Mouse (Mus musculus) heart, adult 2 months (tissue): ENCODE results near the gene Rad51d. TPM values are rescaled to one million over a fixed set of nuclear protein-coding genes. Genes with fewer than 3 reads are reported as not detected.
A peak's percentile ranks its signal among the peaks of the same experiment; 100 is the strongest.
"Not testable (repeated sequence)": the region's sequence is repeated elsewhere in the genome, so short reads cannot be mapped to it uniquely, and the experiment has no call there.

Experiments used
- DNase-seq, 2 experiments: peaks; one replicate each; pipeline ENCODE4 v3.0.0; 2021
- H3K27ac ChIP-seq: fragments of 200-600 bp; 2 replicates; pipeline ENCODE4 v1.8.1; 2022
- H3K27me3 ChIP-seq: fragments of 200-500 bp; 2 replicates; pipeline ENCODE4 v1.6.1; 2012; ENCODE audit warnings: mild to moderate bottlenecking, low read length, inconsistent platforms, mixed read lengths; ENCODE audit not compliant: control insufficient read depth, insufficient read depth
- H3K36me3 ChIP-seq: fragments of 200-500 bp; 2 replicates; pipeline ENCODE4 v1.6.1; 2012; ENCODE audit warnings: low read length, inconsistent platforms; ENCODE audit not compliant: control insufficient read depth, insufficient read depth
- H3K4me1 ChIP-seq: fragments of 200-500 bp; 2 replicates; pipeline ENCODE4 v1.6.1; 2011; ENCODE audit warnings: low read length; ENCODE audit not compliant: control insufficient read depth, insufficient read depth
- H3K4me3 ChIP-seq: fragments of 200-600 bp; 2 replicates; pipeline ENCODE4 v1.8.1; 2022
- H3K79me2 ChIP-seq: fragments of 200-500 bp; replicated peaks from 2 replicates; pipeline ENCODE4 v1.6.1; 2012; ENCODE audit warnings: mild to moderate bottlenecking, inconsistent platforms, low read length, moderate library complexity, mixed read lengths; ENCODE audit not compliant: control insufficient read depth, insufficient read depth
- H3K9ac ChIP-seq: fragments of 200-500 bp; 2 replicates; pipeline ENCODE4 v1.6.1; 2012; ENCODE audit warnings: low read depth, mild to moderate bottlenecking, control low read depth, inconsistent platforms, low read length, mixed read lengths
- CTCF ChIP-seq: fragments of 200-600 bp; IDR thresholded peaks from 2 replicates; pipeline ENCODE4 v1.8.1; 2022; ENCODE audit warnings: antibody characterized with exemption, mild to moderate bottlenecking, moderate library complexity
- EP300 ChIP-seq: fragments of 200-500 bp; IDR thresholded peaks from 2 replicates; pipeline ENCODE4 v1.6.1; 2011; ENCODE audit warnings: low read depth, low read length, control low read depth; ENCODE audit not compliant: insufficient read depth
- POLR2A ChIP-seq: fragments of 200-500 bp; IDR thresholded peaks from 2 replicates; pipeline ENCODE4 v1.6.1; 2011; ENCODE audit warnings: mild to moderate bottlenecking, low read depth, low read length, control low read depth; ENCODE audit not compliant: insufficient read depth
- WGBS: fragments of 180-500 bp; shearing (Covaris S2); methylation state at CpG from one replicate; pipeline ENCODE4 v1.1.7; 2018; 5-methylcytosine and 5-hydroxymethylcytosine counted together
- intact Hi-C: fragments of 180-260 bp; cut with DNase I; formaldehyde crosslinking; loops from one replicate; pipeline ENCODE4 v1.15.1; 2025
- polyA plus RNA-seq: library from polyadenylated mRNA; depleted of rRNA; stranded (reverse); fragments of >200 nt; gene quantifications from 2 replicates; pipeline ENCODE4 v1.2.3, GENCODE M21; 2012
- total RNA-seq, 2 experiments: library from RNA; stranded (reverse); gene quantifications; 2 replicates each; pipeline ENCODE4 v1.2.3; 2021

The Rad51d gene
- total and polyA plus RNA-seq, 3 experiments: 8.5 to 9.5 (median 8.6) TPM

DNA sequence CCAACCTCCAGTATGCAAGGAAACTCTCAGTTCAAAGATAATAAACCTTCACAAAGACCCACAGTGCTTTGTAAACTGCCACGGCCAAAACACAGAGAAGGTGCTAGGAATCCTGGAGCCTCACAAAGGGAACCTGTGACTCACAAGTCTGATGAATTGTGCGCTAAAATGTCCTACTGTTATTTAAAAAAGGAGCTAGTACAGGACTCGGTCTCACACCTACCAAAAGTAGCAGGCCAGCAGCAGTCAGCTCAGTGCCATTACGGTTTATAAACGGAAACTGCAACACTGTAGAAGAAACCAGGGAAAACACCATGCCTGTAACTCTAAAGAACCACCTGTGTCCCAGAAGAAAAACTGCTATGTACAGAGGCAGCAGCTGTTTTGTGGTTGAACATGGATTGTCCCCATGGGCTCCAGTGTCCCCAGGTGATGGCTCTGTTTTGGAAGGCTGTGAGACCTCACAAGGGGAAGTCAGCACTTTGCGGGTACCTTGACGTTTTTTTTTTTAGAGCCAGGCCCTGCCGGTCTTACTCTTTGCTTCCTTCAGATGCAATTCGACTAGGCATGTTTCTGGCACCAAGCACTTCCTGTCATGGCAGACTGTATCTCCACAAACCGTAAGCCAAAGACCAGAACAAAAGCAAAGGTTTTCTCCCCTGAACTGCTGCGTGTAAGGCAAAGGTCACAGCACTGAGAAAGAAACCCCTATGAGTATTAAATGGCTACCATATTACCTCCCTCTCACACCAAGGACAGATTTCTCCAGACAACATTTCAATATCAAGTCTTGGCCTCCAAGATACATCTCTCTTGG lies 54.6 kb downstream of the Rad51d start:
- DNase-seq: no peak
- Histone ChIP-seq H3K27me3 (no peaks in the 10 kb centered on the region), H3K4me1 (peaks cover 10% of the 10 kb centered on the region), H3K4me3 (no peak overlapping the region), H3K79me2 (no peaks in the 10 kb centered on the region; the same call in 1 of the 2 replicates), H3K27ac (no peak overlapping the region; the same call in 1 of the 2 replicates), H3K36me3 (peaks cover 1% of the 10 kb centered on the region; the same call in 1 of the 2 replicates), H3K9ac (no peak overlapping the region)
- 69% methylated on average over 11 of the region's 11 CpGs for WGBS
- intact Hi-C loops: loop anchor here (5.0 kb wide), 1 partner anchor 36 kb away; the partner anchor contains the start of gene Rffl
- no peak for TF ChIP-seq POLR2A
- no peak for TF ChIP-seq EP300
- no peak for TF ChIP-seq CTCF

DNA sequence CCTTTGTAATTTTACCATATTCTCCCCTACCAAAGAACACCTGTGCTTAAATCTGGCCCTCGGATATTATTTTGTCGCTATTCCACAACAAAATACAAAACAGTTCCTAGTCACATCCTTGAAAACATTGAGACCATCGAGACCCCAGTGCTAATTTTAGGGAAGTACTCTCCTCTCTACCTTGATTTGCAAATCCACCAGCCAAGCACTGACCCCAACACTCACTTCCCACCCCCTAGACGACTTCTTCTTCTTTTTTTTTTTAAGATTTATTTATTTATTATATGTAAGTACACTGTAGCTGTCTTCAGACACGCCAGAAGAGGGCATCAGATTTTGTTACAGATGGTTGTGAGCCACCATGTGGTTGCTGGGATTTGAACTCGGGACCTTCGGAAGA lies 56.1 kb downstream of the Rad51d start:
- not testable (repeated sequence) for DNase-seq, H3K79me2 ChIP-seq, H3K9ac ChIP-seq, H3K36me3 ChIP-seq, H3K27ac ChIP-seq, H3K4me3 ChIP-seq, H3K27me3 ChIP-seq
- H3K4me1 ChIP-seq: peaks cover 10% of the 10 kb centered on the region
- intact Hi-C loops: loop anchor here (5.0 kb wide), 1 partner anchor 52 kb away; the partner anchor contains the start of gene Lig3
- 85% methylated on average over 7 of the region's 7 CpGs for WGBS

DNA sequence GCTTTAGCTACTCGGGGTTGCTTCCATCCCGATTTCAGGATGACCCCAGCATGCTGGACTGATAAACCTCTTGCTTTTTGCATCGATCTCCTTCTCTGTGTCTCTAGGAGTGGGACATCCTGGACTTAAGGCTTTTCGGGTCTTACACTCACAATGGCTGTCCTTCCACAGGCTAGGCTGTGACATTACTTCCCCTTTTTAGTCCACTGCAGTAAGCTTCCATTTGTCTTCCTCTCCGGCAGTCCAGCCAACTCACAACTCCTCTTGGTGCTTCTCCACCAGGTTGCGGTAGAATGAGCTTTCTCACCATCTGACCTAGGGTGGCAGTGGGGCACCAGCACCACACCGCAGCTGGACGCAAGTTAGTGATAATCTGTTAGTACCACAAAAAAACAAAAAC lies 56.5 kb downstream of the Rad51d start:
- intact Hi-C loops: loop anchor here (5.0 kb wide), 1 partner anchor 52 kb away; the partner anchor contains the start of gene Lig3
- Histone ChIP-seq H3K36me3 (peaks cover 2% of the 10 kb centered on the region; the same call in 1 of the 2 replicates), H3K79me2 (no peaks in the 10 kb centered on the region), H3K27ac (no peak overlapping the region), H3K4me1 (peaks cover 10% of the 10 kb centered on the region), H3K4me3 (no peak overlapping the region), H3K27me3 (no peaks in the 10 kb centered on the region), H3K9ac (no peak overlapping the region)
- 85% methylated on average over 8 of the region's 8 CpGs for WGBS
- no peak for DNase-seq
- TF ChIP-seq POLR2A (no peak), CTCF (no peak), EP300 (no peak)

DNA sequence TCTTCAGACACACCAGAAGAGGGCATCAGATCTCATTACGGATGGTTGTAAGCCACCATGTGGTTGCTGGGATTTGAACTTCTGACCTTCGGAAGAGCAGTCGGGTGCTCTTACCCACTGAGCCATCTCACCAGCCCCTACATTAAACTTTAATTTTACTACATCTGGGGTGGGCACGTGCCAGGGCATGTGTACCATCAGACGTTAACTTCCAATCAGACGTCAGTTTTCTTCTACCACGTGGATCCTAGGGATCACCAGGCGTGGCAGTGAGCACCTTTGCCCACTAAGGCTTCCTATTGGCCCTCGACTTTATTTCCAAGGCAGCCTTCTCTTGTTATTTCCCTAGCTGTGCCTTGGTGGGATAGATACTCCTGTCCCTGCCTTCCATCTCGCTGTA lies 58.0 kb downstream of the Rad51d start:
- 81% methylated on average over 10 of the region's 10 CpGs for whole genome bisulfite sequencing
- intact Hi-C loops: loop anchor here (5.0 kb wide), 1 partner anchor 50 kb away; the partner anchor contains the start of gene Lig3
- H3K36me3 ChIP-seq, H3K4me3 ChIP-seq, H3K79me2 ChIP-seq, H3K4me1 ChIP-seq, H3K9ac ChIP-seq, H3K27me3 ChIP-seq, H3K27ac ChIP-seq, DNase-seq: not testable (repeated sequence)

DNA sequence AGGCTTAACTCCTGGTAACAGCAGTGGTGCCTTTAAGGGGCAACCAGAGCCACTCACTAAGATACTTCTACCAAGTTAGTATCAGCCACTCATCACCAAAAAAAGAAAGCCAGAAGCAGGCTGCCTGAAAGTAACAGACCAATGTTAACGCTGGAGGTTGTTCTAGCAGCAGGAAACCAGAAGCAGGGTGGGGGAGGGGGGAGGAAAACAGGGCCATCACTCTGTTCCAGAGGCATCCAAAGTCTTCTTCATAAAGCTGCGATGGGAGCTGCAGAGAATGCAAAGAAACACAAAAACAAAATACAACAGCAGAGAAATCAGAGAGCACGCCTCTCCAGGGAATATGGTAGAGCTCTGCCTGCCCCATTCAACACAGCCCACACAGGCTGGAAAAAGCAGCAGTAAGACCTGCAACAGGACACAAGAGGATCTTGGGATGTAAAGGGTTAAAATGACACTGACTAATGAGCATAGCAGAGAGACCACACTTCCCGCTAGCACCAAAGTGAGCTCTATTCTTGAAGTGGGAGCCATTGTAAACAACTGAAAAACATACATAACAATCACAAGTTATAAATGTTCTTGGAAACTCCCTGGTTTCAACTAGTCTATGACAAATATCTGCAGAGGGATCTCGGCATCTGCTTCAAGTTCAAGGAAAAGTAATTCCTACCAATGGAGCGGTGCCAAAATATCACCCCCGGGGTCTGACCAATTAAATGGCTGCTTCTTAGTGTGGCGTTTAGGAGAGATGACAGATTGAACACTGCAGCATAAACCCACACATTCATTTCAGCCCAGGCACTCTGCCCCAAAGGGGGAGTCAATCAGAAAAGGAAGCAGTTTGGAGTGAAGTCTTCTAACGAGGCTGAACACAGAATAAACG lies 59.2 kb downstream of the Rad51d start:
- 14% methylated on average over 10 of the region's 10 CpGs for WGBS
- Histone ChIP-seq H3K4me1 (no peaks in the 10 kb centered on the region; the same call in 1 of the 2 replicates), H3K27ac (peak overlapping the region; percentile 24; the same call in 1 of the 2 replicates), H3K27me3 (no peaks in the 10 kb centered on the region), H3K9ac (no peak overlapping the region), H3K79me2 (no peaks in the 10 kb centered on the region), H3K4me3 (no peak overlapping the region), H3K36me3 (peaks cover 2% of the 10 kb centered on the region; the same call in 1 of the 2 replicates)
- intact Hi-C loops: loop anchor here (5.0 kb wide), 1 partner anchor 49 kb away; the partner anchor contains the start of gene Lig3
- no peak for TF ChIP-seq EP300
- TF ChIP-seq POLR2A: no peak
- no peak for TF ChIP-seq CTCF
- DNase-seq: no peak
